Mouse (Mus musculus) left cerebral cortex, postnatal 14 days (tissue): ENCODE data around the gene Sctr. TPM values are rescaled to one million over a fixed set of nuclear protein-coding genes. Genes with fewer than 3 reads are reported as not detected.
A peak's percentile ranks its signal among the peaks of the same experiment; 100 is the strongest.

Experiments
- DNase-seq, 2 experiments: peaks; one replicate each; pipeline ENCODE4 v3.0.0; 2021 to 2022; ENCODE audit warnings: low spot score in 2 of 2, mixed read lengths in 1 of 2
- intact Hi-C: fragments of 180-260 bp; cut with DNase I; formaldehyde crosslinking; loops from one replicate; pipeline ENCODE4 v1.15.1; 2025
- long read RNA-seq, 2 experiments: library from polyadenylated mRNA; stranded (forward); transcript quantifications; one replicate each; pipeline ENCODE4 v2.0.0; 2021
- total RNA-seq, 2 experiments: library from RNA; stranded (reverse); gene quantifications; 2 replicates each; pipeline ENCODE4 v1.2.3; 2021

The Sctr gene
- total RNA-seq, result under 1 TPM; 0.76 to 0.90 TPM
- long read RNA-seq, experiment 1, partial matches to known transcripts, result 0 of 2 reads
- long read RNA-seq, experiment 1, other reads (novel, unspliced or antisense), result 2 of 2 reads
- long read RNA-seq, experiment 2, partial matches to known transcripts, result 0 of 1 reads
- long read RNA-seq, experiment 2, other reads (novel, unspliced or antisense), result 0 of 1 reads

DNA sequence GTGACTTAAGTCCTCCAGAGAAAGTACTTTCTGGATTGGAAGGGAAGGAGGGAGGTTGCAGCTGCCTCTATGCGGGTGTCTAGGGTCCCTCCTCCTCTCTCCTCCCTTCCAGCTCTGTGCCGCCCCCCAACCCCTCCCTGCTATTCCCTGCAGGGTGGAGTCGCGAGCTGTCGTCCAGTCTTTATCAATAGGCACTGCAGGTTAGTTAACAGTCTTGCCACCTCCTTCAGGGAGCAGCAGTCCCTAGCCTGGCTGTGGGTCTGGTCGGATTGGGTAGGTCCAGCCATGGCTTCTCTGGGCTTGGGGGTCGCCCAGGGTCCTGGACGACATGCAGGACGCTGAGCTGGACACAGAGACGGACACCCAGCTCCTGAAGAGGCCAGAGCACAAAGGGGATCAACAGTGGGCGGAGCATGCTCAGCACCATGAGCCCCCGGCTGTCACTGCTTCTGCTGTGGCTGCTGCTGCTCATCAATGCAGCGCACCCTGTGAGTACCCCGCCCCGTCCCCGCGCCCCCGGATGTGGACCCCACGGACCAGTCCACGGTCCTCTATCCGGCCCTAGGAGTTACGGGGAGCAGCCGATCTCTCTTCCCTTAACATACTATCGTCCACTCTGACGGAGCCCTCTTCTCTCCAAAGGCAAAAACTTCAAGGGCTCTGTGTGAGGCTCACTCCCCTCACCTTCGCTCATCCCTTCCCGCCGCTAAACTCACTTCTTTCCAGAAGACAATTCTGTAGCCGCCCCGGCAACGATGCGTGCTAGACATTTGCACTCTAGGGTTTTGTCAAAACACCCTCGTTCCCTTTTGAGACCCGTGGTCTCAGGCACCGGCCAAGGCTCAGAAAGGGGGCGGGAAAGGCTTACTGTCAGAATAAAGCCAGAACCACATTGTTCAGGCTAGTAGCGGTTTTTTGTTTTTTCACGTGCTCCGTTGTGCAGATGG is at the start of gene Sctr:
TSS of gene Sctr (plus strand) at position 51 of the 947 bp plus-strand sequence.
- intact Hi-C loops, result no loop called here
- no peak for DNase-seq

DNA sequence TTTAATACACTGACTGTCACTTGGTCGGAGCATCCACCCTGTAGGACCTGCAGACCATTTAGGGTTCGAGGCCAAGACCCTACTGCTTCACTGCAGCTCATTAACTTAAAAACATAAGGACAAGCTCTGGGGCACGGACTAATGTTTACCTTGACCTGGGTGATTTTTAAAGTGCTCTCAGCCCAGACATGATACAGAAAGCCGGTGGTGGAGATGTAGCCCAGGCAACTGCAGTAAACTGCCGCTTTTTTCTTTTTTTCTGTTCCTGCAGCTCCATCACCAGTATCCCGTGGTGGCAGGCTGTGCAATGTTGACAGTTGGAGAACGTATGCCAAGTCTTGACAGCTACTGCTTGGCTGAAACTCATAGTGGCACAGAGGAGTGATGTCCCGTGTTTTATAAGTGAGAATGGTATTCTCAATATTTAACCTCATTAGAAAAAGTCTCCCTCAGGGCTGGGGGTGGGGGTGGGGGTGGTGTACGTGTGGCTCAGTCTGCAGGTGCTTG is 48.9 kb upstream of the Sctr start:
- intact Hi-C loops, result no loop called here
- peak; percentile 14 to 39 for DNase-seq

GRCm38 (mm10) chr1:119959464-119959863 is 47.2 kb upstream of the Sctr start:
- DNase-seq, result no peak
- intact Hi-C loops, result no loop called here

GRCm38 (mm10) chr1:119959920-119960319 is 46.8 kb upstream of the Sctr start:
- intact Hi-C loops, result no loop called here
- DNase-seq, result no peak

DNA sequence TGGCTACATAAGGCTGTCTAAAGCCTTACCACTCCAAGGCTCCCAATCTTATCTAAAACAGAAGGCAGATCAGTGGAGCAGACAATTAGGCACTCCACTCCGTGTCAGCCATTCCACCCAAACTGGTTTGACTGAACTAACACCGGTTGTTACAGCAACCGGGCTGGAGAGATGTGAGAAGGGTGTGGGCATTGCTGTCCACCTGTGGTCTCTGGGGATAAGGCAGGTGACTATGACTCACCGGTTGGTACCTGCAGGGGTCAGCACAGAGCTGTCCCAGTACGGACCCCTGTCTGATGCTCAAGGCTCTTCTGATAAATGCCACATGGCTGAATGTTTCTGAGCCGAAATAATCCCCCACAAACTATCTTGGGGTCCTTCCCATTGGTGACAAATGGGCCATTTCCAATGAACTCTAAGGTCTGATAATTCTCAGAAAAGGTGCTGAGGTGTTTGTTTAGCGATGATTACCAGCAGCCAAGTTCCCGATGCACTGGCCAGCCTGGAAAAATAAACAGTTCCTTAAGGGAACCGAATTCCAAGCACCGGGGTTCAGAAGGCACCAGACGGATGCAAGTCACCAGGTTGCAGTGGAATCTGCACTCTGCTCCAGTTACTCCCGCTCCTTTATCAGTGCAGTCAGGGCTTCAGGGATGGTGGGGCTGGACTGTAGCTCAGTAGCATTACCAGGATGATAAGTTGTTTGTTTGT is 40.7 kb upstream of the Sctr start:
- intact Hi-C loops, result no loop called here
- no peak for DNase-seq

GRCm38 (mm10) chr1:119973117-119973516 is 33.6 kb upstream of the Sctr start:
- no peak for DNase-seq
- intact Hi-C loops, result no loop called here

DNA sequence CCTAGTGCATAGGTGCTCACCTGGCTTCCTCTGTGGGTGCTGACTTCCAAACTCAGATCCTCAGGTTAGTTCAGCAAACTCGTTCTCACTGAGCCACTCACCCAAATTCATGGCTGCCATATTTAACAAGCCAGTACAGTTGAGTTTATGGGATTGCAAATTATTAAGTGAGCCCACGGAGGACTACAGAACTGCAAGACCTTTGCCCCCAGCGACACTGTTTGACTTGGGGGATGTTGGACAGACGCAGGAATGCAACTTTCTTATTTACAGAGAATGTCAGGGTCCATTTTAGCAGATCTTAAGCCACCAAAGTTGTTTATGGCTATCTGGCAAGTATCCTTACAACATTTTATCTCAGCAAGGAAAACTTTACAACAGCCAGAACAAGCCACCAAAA is 31.6 kb upstream of the Sctr start:
- no peak for DNase-seq
- intact Hi-C loops, result no loop called here

- no peak for DNase-seq
- intact Hi-C loops, result no loop called here
These were observed 20.1 kb upstream of the Sctr start for GRCm38 (mm10) chr1:119986555-119986954.

- intact Hi-C loops, result no loop called here
- peak; percentile 68 to 73 for DNase-seq
These were observed 9.7 kb upstream of the Sctr start, which contains the start of gene Cfap221 for GRCm38 (mm10) chr1:119996798-119997581. Gene Cfap221 (minus strand): TSS chr1:119997234.

DNA sequence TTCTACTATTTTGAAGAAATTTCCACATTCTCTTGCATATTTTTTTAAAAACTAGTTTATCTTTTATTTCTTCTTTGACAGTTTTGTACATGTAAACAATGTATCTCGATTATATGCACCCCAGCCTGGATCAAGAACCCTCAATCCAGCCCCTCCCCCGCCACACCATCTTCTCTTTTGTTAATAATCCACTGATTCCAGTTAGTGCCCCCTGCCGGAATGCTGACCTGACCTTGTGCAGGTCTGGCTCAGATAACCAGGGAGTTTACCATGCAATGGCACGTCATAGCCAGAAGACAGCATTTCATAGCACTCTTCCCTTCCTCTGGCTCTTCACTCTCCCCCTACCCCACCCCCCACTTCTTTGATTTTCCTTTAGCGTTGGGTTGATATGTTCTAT is 9.1 kb upstream of the Sctr start:
- intact Hi-C loops, result no loop called here
- no peak for DNase-seq

DNA sequence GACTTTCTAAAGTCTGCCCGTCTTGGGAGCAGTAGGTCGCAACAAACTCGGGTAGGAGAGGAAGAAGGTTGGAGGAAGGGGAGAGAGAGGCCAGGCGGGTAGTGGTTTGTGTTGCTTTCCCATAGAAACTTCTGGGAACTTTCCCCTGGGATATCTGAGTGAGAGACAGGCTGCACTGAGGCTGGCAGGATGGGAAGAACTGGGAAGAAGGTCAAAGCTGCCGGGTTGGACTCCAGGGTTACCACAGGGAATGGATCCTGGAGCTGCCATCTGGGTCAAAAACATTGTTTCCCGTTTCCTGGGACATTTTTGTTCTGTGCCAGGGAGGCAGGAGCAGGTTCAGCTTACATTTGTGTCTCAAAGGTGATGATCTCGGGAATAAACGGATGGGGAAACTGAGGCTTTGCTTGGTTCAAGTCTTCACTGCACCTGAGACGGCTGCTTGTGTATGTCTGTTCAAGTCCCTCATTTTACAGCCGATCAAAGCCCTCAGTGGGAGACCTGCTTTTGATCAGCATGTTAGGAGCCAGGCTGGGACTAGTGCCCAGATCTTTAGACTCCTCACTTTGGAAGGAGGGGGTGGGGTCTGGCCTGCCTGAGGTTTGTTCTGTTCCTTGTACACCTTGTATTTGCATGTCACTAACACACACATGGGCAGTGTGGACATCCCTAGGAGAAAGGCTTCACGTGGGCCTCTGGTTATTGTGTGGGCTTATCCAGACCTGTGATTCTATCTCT is 1.3 kb downstream of the Sctr start:
- intact Hi-C loops, result no loop called here
- no peak for DNase-seq

GRCm38 (mm10) chr1:120012638-120013037 is 5.9 kb downstream of the Sctr start:
- no peak for DNase-seq
- intact Hi-C loops, result no loop called here

DNA sequence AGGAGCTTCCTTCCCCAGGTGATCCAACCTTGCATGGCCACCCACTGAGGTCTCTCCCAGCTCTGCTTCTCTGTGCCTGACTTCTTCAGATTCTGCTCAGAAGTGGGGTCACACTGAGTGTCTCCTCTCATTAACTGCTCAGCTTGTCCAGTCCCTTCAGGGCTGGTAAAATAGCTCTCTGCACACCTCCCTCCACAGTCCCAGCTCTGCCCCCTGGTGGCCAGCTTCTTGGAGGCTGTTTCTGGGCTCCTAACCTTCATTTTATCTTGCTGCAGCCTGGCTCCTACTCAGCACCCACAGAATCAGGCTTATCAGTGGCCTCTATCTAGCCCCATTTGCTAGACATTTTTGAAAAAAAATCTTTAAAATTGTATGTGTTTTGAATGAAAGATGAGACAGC is 6.4 kb downstream of the Sctr start:
- peak; percentile 28 to 53 for DNase-seq
- intact Hi-C loops, result no loop called here

DNA sequence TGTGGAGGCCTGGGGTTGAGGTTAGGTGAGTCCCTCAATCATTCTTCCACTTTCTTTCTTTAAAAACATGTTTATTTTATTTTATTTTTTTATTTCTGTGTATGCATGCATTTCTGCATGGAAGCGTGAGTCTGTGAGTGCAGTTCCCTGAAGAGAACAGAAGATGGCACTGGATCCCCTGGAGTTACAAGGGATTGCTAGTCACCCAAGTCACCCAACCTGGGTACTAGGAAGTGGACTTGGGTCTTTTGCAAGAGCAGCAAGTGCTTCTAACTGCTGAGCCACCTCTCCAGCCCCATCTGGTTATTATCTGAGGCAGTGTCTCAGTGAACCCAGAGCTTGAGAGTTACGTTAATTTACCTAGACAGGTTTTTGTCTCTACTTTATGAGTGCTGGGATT is 9.5 kb downstream of the Sctr start:
- intact Hi-C loops, result no loop called here
- DNase-seq, result no peak

- DNase-seq, result no peak
- intact Hi-C loops, result no loop called here
These were observed 12.2 kb downstream of the Sctr start for GRCm38 (mm10) chr1:120018900-120019299.

- DNase-seq, result no peak
- intact Hi-C loops, result no loop called here
These were observed 12.7 kb downstream of the Sctr start for GRCm38 (mm10) chr1:120019428-120019827.

DNA sequence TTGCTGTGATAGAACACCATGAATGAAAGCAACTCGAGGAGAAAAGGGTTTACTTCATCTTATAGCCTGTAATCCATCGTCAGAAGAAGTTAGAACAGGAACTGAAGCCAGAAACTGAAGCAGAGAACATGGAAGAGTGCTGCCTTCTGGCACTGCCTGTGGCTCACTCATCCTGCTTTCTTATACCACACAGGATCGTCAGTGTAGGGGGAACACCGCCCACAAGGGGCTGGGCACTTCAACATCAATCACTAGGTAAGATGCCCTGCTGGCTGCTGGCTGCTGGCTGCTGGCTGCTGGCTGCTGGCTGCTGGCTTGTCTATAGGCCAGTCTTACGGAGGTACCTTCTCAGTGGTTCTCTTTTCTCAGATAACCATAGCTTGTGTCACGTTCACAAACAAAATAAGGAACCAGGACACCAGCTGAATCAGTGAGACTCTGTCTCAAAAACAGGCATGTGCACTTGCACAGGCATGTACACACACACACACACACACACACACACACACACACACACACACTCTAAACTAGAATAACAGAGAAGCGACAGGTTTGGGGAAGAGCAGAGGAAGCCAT is 13.7 kb downstream of the Sctr start:
- DNase-seq, result no peak
- intact Hi-C loops, result no loop called here

GRCm38 (mm10) chr1:120021951-120022350 is 15.3 kb downstream of the Sctr start:
- DNase-seq, result peak; percentile 30 to 61

More at GRCm38 (mm10) chr1:120021951-120022350, 15.3 kb downstream of the Sctr start:
- intact Hi-C loops, result no loop called here
